Mouse (Mus musculus) bone marrow macrophage, adult 2 months (primary cell): Measurements from ENCODE around the gene Tmem170b.

Source experiments
- CTCF ChIP-seq: IDR thresholded peaks from 2 replicates; pipeline ENCODE4 v1.5.1; 2012; ENCODE audit warnings: low read depth, mild to moderate bottlenecking, low read length, moderate library complexity
- POLR2A ChIP-seq: IDR thresholded peaks from 2 replicates; pipeline ENCODE4 v1.6.1; 2012; ENCODE audit warnings: mild to moderate bottlenecking, low read depth, low read length, borderline replicate concordance

- no peak for TF ChIP-seq POLR2A
- no peak for TF ChIP-seq CTCF
Observed at GRCm38 (mm10) chr13:41660052-41660793, 54.5 kb downstream of the Tmem170b start.
